Mouse (Mus musculus) hindbrain, embryonic 14.5 days (tissue): ENCODE data around the gene AI597479. TPM values are rescaled to one million over a fixed set of nuclear protein-coding genes. Genes with fewer than 3 reads are reported as not detected.

ENCODE experiments used
- ATAC-seq: fragments of 200-750 bp; cut with Nextera tagmentation; 2 replicates; pipeline ENCODE4 v1.8.0; 2017; ENCODE audit warnings: moderate number of reproducible peaks, mild to moderate bottlenecking, moderate TSS enrichment, moderate library complexity; ENCODE audit not compliant: low FRiP score
- DNase-seq: peaks from one replicate; pipeline ENCODE4 v3.0.0-alpha.2; 2015; ENCODE audit warnings: low spot score
- H3K27ac ChIP-seq: fragments of 300-500 bp; sonication (generic); 2 replicates; pipeline ENCODE4 v1.5.1; 2014; ENCODE audit warnings: mild to moderate bottlenecking, moderate library complexity
- H3K27me3 ChIP-seq: fragments of 300-500 bp; sonication (generic); 2 replicates; pipeline ENCODE4 v1.6.1; 2014; ENCODE audit warnings: mild to moderate bottlenecking, low read length, mixed read lengths; ENCODE audit not compliant: control insufficient read depth, insufficient read depth
- H3K36me3 ChIP-seq: fragments of 300-500 bp; sonication (generic); replicated peaks from 2 replicates; pipeline ENCODE4 v1.6.1; 2014; ENCODE audit not compliant: control insufficient read depth, insufficient read depth
- H3K4me1 ChIP-seq: fragments of 300-500 bp; sonication (generic); replicated peaks from 2 replicates; pipeline ENCODE4 v1.6.1; 2014; ENCODE audit warnings: antibody characterized with exemption, low read length, mixed read lengths; ENCODE audit not compliant: control insufficient read depth, insufficient read depth
- H3K4me2 ChIP-seq: fragments of 300-500 bp; sonication (generic); replicated peaks from 2 replicates; pipeline ENCODE4 v1.6.1; 2014; ENCODE audit warnings: mild to moderate bottlenecking, moderate library complexity
- H3K4me3 ChIP-seq: fragments of 300-500 bp; sonication (generic); replicated peaks from 2 replicates; pipeline ENCODE4 v1.5.1; 2014; ENCODE audit warnings: mild to moderate bottlenecking, low read length
- H3K9ac ChIP-seq: fragments of 300-500 bp; sonication (generic); 2 replicates; pipeline ENCODE4 v1.6.1; 2014
- H3K9me3 ChIP-seq: fragments of 300-500 bp; sonication (generic); 2 replicates; pipeline ENCODE4 v1.6.1; 2016; ENCODE audit warnings: low read length; ENCODE audit not compliant: control insufficient read depth
- WGBS: fragments of 180-500 bp; shearing (Covaris S2); extraction: QIAGEN DNeasy Blood & Tissue Kit; methylation state at CpG from one replicate; pipeline ENCODE4 v1.1.7; 2014; 5-methylcytosine and 5-hydroxymethylcytosine counted together
- polyA plus RNA-seq: library from polyadenylated mRNA; unstranded; fragments of >200 nt; fragmentation: Nextera tagmentation; extraction: Ambion mirVana; gene quantifications from 2 replicates; pipeline ENCODE4 v1.2.1, GENCODE M21; 2014

The AI597479 gene
- polyA plus RNA-seq, 1 experiment from 2014 or later, result 48.3 TPM

- Histone ChIP-seq H3K27me3 (no peaks in the 10 kb centered on the region), H3K4me1 (0 out of 2 replicates have a peak, but pooled peaks cover 4% of the 10 kb centered on the region), H3K27ac (peak overlapping the region; percentile 60), H3K4me3 (peak overlapping the region; percentile 56), H3K36me3 (no peaks in the 10 kb centered on the region), H3K9me3 (no peaks in the 10 kb centered on the region), H3K4me2 (peak overlapping the region; percentile 61), H3K9ac (peak overlapping the region; percentile 76)
- ATAC-seq (peak; percentile 93), DNase-seq (peak; percentile 72)
- 4% methylated on average over 61 of the region's 61 CpGs for WGBS
Measured at GRCm38 (mm10) chr1:43163467-43164418, 65.2 kb downstream of the AI597479 start.

GRCm38 (mm10) chr1:43164582-43164981, 66.1 kb downstream of the AI597479 start:
- ATAC-seq, result no peak
- H3K9me3 ChIP-seq, result no peaks in the 10 kb centered on the region
- H3K36me3 ChIP-seq, result no peaks in the 10 kb centered on the region
- H3K27me3 ChIP-seq, result no peaks in the 10 kb centered on the region
- 0 out of 2 replicates have a peak, but pooled peaks cover 4% of the 10 kb centered on the region for H3K4me1 ChIP-seq
- no peak overlapping the region for H3K9ac ChIP-seq
- WGBS, result 98% methylated on average over 5 of the region's 5 CpGs
- H3K27ac ChIP-seq, result no peak overlapping the region
- no peak for DNase-seq
- H3K4me3 ChIP-seq, result 0 out of 2 replicates have a peak overlapping the region, but pooled peaks have one; percentile 56
- no peak overlapping the region for H3K4me2 ChIP-seq

Other genes starting within 250 kb of the AI597479 start
- 29.0 and 36.3 TPM in 2 replicates for gene Mrps9, start 247.5 kb upstream of the AI597479 start, polyA plus RNA-seq
- gene Gpr45, start 145.8 kb upstream of the AI597479 start, polyA plus RNA-seq, result 11.5 and 12.5 TPM in 2 replicates
- gene Tgfbrap1, start 73 bp upstream of the AI597479 start, polyA plus RNA-seq, result 19.5 and 20.9 TPM in 2 replicates
- gene Fhl2, start 98.3 kb downstream of the AI597479 start, polyA plus RNA-seq, result 31.2 and 31.4 TPM in 2 replicates